Mouse (Mus musculus) neural tube, postnatal 0 days (tissue): ENCODE results near the gene Tac2. TPM values are rescaled to one million over a fixed set of nuclear protein-coding genes. Genes with fewer than 3 reads are reported as not detected.

ENCODE experiments used
- polyA plus RNA-seq: library from polyadenylated mRNA; unstranded; fragments of >200 nt; fragmentation: Nextera tagmentation; extraction: Ambion mirVana; gene quantifications from 2 replicates; pipeline ENCODE4 v1.2.1, GENCODE M21; 2015

Tac2 gene
- 7.0 and 8.1 TPM in 2 replicates for polyA plus RNA-seq

GRCm38 (mm10) chr10:127724178-127724577, at the start of gene Tac2:
Gene Tac2, plus strand, starts transcription at chr10:127724478.

GRCm38 (mm10) chr10:127704766-127705220, 19.5 kb upstream of the Tac2 start, which contains the start of gene Myo1a:
Gene Myo1a, plus strand, starts transcription at chr10:127705170.

DNA sequence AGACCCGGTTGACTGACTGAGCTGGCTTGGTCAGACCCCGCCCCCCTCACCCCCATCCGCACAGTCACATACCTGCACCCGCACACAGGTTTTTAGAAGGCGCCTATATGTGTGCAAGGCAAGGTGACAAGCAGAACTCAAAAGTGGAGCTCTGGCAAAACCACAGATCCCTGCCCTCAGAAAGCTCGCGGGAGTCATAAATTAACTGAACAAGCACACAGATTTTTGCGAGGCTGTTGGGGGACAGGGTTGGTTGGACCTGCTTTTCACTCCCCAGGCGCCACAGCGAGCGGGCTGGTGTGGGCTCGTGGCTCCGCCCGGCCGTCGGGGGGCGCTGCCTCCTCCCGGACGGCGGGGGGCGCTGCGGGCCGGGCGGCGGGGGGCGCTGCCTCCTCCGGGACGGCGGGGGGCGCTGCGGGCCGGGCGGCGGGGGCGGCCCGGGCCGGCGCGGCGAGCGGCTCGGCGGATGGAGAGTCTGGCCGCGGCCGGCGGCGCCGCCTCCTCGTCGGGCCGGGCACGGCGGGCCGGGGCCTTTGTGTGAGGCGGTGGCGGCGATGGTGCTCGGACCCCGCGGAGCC, 14.9 kb downstream of the Tac2 start, which contains the start of gene Zbtb39:
Gene Zbtb39, plus strand, starts transcription at position 456 of the 578 bp plus-strand sequence.

DNA sequence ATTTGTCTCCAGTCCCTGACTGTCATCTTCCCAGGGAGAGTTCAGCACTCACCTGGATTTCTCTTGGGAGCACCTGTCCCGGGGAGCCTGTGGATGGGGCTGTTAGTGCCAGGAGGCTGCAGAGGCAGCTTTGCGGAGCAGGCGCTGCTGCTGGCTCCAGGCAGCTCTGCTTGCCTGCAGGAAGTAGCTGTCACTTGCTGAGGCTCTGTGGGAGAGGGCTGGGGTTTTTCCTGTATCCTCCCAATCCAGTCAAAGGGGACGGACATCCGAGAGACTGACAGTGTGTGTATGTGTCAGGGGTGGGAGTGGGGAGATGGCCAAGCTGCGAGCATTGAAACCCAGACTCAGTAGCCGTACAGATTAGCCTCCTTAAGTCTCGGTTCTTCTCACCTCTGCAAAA, 27.3 kb downstream of the Tac2 start, which contains the start of gene Gpr182:
Gene Gpr182, minus strand, starts transcription at position 185 of the 400 bp plus-strand sequence.

GRCm38 (mm10) chr10:127759181-127760110, 35.2 kb downstream of the Tac2 start, which contains the start of the genes Rdh1 and Rdh16f1:
Gene Rdh1, plus strand, starts transcription at chr10:127759721.
Gene Rdh16f1, plus strand, starts transcription at chr10:127759787.

DNA sequence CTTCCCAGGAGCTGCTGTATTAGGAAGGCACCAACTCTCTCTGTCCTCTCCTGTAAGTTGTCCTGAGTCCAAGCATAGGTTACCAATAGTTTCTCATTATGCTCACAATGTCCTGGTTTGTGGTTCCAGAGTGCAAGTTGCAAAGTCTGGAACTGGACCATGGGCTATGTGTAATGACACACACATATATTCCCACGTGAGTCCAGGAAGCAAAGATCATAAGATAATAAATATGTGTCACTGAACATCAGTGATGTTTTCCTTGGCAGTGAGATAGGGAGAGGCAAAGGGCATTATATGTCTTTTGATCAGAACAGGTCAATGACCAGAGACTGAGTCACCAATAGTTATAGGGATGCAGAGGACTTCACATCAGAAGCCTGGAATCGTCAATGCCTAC, 51.7 kb downstream of the Tac2 start, which contains the start of gene Rdh9:
Gene Rdh9, plus strand, starts transcription at position 376 of the 400 bp plus-strand sequence.

Other genes starting within 250 kb of the Tac2 start
- gene Stac3, start 222.8 kb upstream of the Tac2 start, polyA plus RNA-seq: 0.76 and 1.5 TPM in 2 replicates
- gene Ndufa4l2, start 209.5 kb upstream of the Tac2 start, polyA plus RNA-seq: 13.7 and 15.6 TPM in 2 replicates
- 41.3 and 47.0 TPM in 2 replicates for gene Shmt2, start 202.0 kb upstream of the Tac2 start, polyA plus RNA-seq
- 92.7 and 112 TPM in 2 replicates for gene Nxph4, start 189.9 kb upstream of the Tac2 start, polyA plus RNA-seq
- 85.8 and 109 TPM in 2 replicates for gene Lrp1, start 103.3 kb upstream of the Tac2 start, polyA plus RNA-seq
- 4.7 and 4.8 TPM in 2 replicates for gene Stat6, start 81.5 kb upstream of the Tac2 start, polyA plus RNA-seq
- gene Nemp1, start 57.6 kb upstream of the Tac2 start, polyA plus RNA-seq: 2.5 and 3.2 TPM in 2 replicates
- gene Nab2, start 55.9 kb upstream of the Tac2 start, polyA plus RNA-seq: 2.9 and 3.3 TPM in 2 replicates
- 0.55 and 1.2 TPM in 2 replicates for gene Myo1a, start 19.3 kb upstream of the Tac2 start, polyA plus RNA-seq
- 2.1 and 2.7 TPM in 2 replicates for gene Zbtb39, start 15.1 kb downstream of the Tac2 start, polyA plus RNA-seq
- gene Gpr182, start 27.3 kb downstream of the Tac2 start, polyA plus RNA-seq: 1.4 and 2.3 TPM in 2 replicates
- gene Rdh1, start 35.2 kb downstream of the Tac2 start, polyA plus RNA-seq: 0.05 TPM in 1 of 2 replicates, not detected in the other
- gene Rdh16f1, start 35.3 kb downstream of the Tac2 start, polyA plus RNA-seq: not detected in 2 replicates
- 0.41 and 0.49 TPM in 2 replicates for gene Rdh9, start 51.9 kb downstream of the Tac2 start, polyA plus RNA-seq
- gene Rdh16, start 76.7 kb downstream of the Tac2 start, polyA plus RNA-seq: not detected in 2 replicates
- gene Rdh19, start 125.5 kb downstream of the Tac2 start, polyA plus RNA-seq: not detected in 2 replicates
- not detected in 2 replicates for gene Rdh16f2, start 142.0 kb downstream of the Tac2 start, polyA plus RNA-seq
- gene Rdh7, start 164.3 kb downstream of the Tac2 start, polyA plus RNA-seq: not detected in 2 replicates
- not detected in 2 replicates for gene Sdr9c7, start 174.0 kb downstream of the Tac2 start, polyA plus RNA-seq